Mouse (Mus musculus) stomach, postnatal 0 days (tissue): ENCODE data around the gene Lpp. TPM values are rescaled to one million over a fixed set of nuclear protein-coding genes. Genes with fewer than 3 reads are reported as not detected.
"Not testable (repeated sequence)": the region's sequence is repeated elsewhere in the genome, so short reads cannot be mapped to it uniquely, and the experiment has no call there.

Experiments
- ATAC-seq: fragments of 200-750 bp; cut with Nextera tagmentation; 2 replicates; pipeline ENCODE4 v1.8.0; 2017; ENCODE audit not compliant: low FRiP score, low TSS enrichment
- DNase-seq: peaks from one replicate; pipeline ENCODE4 v3.0.0-alpha.2; 2016; ENCODE audit warnings: low spot score
- H3K27ac ChIP-seq: fragments of 300-500 bp; sonication (generic); replicated peaks from 2 replicates; pipeline ENCODE4 v1.5.1; 2014; ENCODE audit warnings: mild to moderate bottlenecking, control low read depth
- H3K27me3 ChIP-seq: fragments of 300-500 bp; sonication (generic); 2 replicates; pipeline ENCODE4 v1.6.1; 2014; ENCODE audit warnings: low read length; ENCODE audit not compliant: control insufficient read depth, insufficient read depth
- H3K36me3 ChIP-seq: fragments of 300-500 bp; sonication (generic); 2 replicates; pipeline ENCODE4 v1.6.1; 2014; ENCODE audit warnings: low read length, mixed read lengths; ENCODE audit not compliant: control insufficient read depth, insufficient read depth
- H3K4me1 ChIP-seq: fragments of 300-500 bp; sonication (generic); replicated peaks from 2 replicates; pipeline ENCODE4 v1.6.1; 2014; ENCODE audit warnings: antibody characterized with exemption; ENCODE audit not compliant: control insufficient read depth, insufficient read depth
- H3K4me2 ChIP-seq: fragments of 300-500 bp; sonication (generic); replicated peaks from 2 replicates; pipeline ENCODE4 v1.6.1; 2014; ENCODE audit warnings: low read depth, mild to moderate bottlenecking, control low read depth, moderate library complexity
- H3K4me3 ChIP-seq: fragments of 300-500 bp; sonication (generic); 2 replicates; pipeline ENCODE4 v1.5.1; 2014; ENCODE audit warnings: low read depth, low read length, control low read depth
- H3K9ac ChIP-seq: fragments of 300-500 bp; sonication (generic); 2 replicates; pipeline ENCODE4 v1.6.1; 2014; ENCODE audit warnings: mild to moderate bottlenecking, low read length, control low read depth, mixed read lengths
- H3K9me3 ChIP-seq: fragments of 300-500 bp; sonication (generic); 2 replicates; pipeline ENCODE4 v1.6.1; 2016; ENCODE audit warnings: low read length; ENCODE audit not compliant: control insufficient read depth
- CTCF ChIP-seq: IDR thresholded peaks from 2 replicates; pipeline ENCODE4 v1.5.1; 2016; ENCODE audit warnings: antibody characterized with exemption, low read depth, mild to moderate bottlenecking, moderate library complexity
- EP300 ChIP-seq: optimal IDR thresholded peaks from 2 replicates; pipeline ENCODE3; 2016; ENCODE audit warnings: antibody characterized with exemption
- WGBS: fragments of 180-500 bp; shearing (Covaris S2); extraction: QIAGEN DNeasy Blood & Tissue Kit; methylation state at CpG from one replicate; pipeline ENCODE4 v1.1.7; 2014; 5-methylcytosine and 5-hydroxymethylcytosine counted together
- polyA plus RNA-seq: library from polyadenylated mRNA; unstranded; fragments of >200 nt; fragmentation: Nextera tagmentation; extraction: Ambion mirVana; gene quantifications from 2 replicates; pipeline ENCODE4 v1.2.1, GENCODE M21; 2015

The Lpp gene
- polyA plus RNA-seq, 1 experiment from 2014 or later, result 51.3 TPM

DNA sequence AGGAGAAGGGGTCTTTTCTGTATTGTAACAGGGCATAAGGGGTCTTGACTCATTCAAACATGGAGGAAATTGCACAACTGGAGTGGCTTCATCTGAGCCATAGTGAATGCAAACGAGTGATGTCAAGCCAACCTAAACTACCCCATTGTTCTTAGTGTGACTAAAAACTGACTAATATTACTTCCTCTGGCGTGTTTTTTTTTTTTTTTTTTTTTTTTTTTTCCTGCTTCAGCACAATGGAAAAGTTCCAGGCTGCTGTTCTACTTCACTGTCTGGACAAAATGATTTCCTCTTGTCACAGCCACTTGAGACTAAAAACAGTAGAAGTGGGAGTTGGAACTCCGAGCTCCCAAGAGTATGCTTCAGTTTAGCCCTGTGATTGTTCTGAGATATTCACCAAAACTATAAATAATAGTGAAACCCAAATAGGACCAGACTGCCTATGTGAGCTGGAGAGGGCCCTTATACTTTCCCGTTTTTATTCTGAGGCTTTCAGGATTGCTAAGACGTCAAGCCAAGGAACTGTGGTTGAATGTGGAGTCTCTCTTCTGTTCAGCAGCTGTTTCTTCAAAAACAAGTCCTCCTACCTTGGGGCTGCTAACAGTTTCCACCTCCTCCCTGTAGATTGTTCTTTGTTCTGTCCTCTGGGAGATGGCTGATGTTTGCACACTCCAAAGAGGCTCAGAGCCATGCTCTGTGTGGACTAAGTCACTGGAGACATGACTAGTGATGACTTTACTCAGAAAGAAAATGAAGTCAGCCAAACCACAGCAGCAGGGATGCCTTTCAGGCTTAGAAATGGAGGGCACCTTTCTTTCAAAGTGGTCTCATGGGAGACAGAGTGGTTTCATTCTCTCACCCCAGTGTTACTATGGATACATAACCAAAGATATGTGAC lies 617.9 kb downstream of the Lpp start:
- no peak for ATAC-seq
- no peak overlapping the region for H3K27ac ChIP-seq
- WGBS, result 40% methylated on average over 5 of the region's 5 CpGs

GRCm38 (mm10) chr16:25012938-25013337 lies 619.6 kb downstream of the Lpp start:
- no peak overlapping the region for H3K9ac ChIP-seq
- no peaks in the 10 kb centered on the region for H3K36me3 ChIP-seq
- ATAC-seq (no peak), DNase-seq (no peak)
- TF ChIP-seq EP300 (no peak), CTCF (no peak)
- no peak overlapping the region for H3K27ac ChIP-seq
- 90% methylated on average over 3 of the region's 3 CpGs for WGBS
- H3K9me3 ChIP-seq, result no peaks in the 10 kb centered on the region
- no peaks in the 10 kb centered on the region for H3K4me1 ChIP-seq
- H3K27me3 ChIP-seq, result no peaks in the 10 kb centered on the region
- no peak overlapping the region for H3K4me2 ChIP-seq
- H3K4me3 ChIP-seq, result no peak overlapping the region

More for the DNA sequence above, 617.9 kb downstream of the Lpp start:
- DNase-seq, result no peak
- TF ChIP-seq CTCF, result no peak
- no peak for TF ChIP-seq EP300
- no peaks in the 10 kb centered on the region for H3K27me3 ChIP-seq
- no peaks in the 10 kb centered on the region for H3K36me3 ChIP-seq
- H3K9ac ChIP-seq, result no peak overlapping the region
- no peaks in the 10 kb centered on the region for H3K9me3 ChIP-seq
- no peak overlapping the region for H3K4me3 ChIP-seq
- H3K4me2 ChIP-seq, result no peak overlapping the region
- H3K4me1 ChIP-seq, result no peaks in the 10 kb centered on the region

DNA sequence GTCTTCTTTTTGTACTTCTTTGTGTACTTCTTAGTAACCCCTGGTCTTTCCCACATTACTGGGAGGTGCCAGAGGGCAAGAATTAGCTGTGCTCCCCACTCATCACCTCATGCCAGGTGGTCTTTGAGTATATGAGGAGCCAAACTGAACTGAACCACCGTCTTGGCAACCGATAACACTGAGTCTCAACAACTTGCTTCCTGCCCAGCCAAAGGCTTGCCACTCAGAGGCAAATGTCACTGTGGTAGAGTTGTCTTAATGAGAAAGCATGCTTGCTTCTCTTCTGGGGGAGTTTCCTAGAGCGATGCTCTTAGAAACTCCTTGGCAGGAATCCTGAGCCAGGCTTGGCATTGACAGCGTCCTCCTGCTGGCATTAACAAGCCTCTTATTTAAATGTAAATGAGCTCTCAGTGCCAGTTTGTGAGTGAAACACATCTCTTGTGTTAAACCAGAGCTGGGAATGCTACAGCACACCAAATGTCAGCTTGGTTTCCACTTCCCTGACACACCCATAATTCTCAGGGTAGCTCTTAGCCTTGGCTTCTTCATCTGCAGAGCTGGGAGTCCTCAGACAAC lies 623.0 kb downstream of the Lpp start:
- Histone ChIP-seq H3K9me3 (no peaks in the 10 kb centered on the region), H3K9ac (no peak overlapping the region), H3K4me1 (no peaks in the 10 kb centered on the region), H3K27me3 (no peaks in the 10 kb centered on the region), H3K4me2 (no peak overlapping the region), H3K4me3 (no peak overlapping the region), H3K36me3 (no peaks in the 10 kb centered on the region), H3K27ac (no peak overlapping the region)
- ATAC-seq (no peak), DNase-seq (no peak)
- WGBS, result 56% methylated on average over 4 of the region's 4 CpGs
- TF ChIP-seq EP300 (no peak), CTCF (no peak)

GRCm38 (mm10) chr16:25017046-25017445 lies 623.7 kb downstream of the Lpp start:
- Histone ChIP-seq H3K4me1 (no peaks in the 10 kb centered on the region), H3K4me2 (no peak overlapping the region), H3K9me3 (no peaks in the 10 kb centered on the region), H3K4me3 (no peak overlapping the region), H3K36me3 (no peaks in the 10 kb centered on the region), H3K9ac (no peak overlapping the region), H3K27me3 (no peaks in the 10 kb centered on the region), H3K27ac (no peak overlapping the region)
- TF ChIP-seq CTCF (no peak), EP300 (no peak)
- ATAC-seq, result no peak
- no peak for DNase-seq

DNA sequence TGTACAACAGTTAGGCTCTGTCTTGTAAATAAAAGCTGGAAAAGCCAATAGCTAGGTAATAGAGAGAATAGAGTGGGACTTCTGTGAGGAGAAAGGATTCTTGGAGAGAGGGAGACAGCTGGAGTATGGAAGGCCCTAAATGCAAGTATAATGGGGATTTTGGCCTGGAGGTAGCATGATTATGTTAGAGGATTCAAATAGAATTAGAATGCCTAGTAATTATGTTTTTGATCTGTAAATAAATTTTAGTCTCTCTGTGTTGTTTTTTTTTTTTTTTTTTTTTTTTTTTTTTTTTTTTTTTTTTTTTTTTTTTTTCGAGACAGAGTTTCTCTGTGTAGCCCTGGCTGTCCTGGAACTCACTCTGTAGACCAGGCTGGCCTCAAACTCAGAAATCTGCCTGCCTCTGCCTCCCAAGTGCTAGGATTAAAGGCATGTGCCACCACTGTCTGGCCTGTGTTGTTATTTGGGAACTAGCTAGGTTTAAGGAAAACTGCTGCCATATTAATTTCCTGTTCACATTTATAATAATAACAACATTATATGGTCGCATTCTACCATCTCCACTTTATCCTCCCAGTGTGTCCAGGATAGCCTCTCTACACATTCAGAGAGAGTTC lies 628.5 kb downstream of the Lpp start:
- H3K9me3 ChIP-seq, ATAC-seq, H3K27ac ChIP-seq, H3K4me2 ChIP-seq, DNase-seq, H3K4me1 ChIP-seq, H3K4me3 ChIP-seq, H3K9ac ChIP-seq, H3K27me3 ChIP-seq, H3K36me3 ChIP-seq: not testable (repeated sequence)
- WGBS, result 67% methylated on average over 2 of the region's 2 CpGs

DNA sequence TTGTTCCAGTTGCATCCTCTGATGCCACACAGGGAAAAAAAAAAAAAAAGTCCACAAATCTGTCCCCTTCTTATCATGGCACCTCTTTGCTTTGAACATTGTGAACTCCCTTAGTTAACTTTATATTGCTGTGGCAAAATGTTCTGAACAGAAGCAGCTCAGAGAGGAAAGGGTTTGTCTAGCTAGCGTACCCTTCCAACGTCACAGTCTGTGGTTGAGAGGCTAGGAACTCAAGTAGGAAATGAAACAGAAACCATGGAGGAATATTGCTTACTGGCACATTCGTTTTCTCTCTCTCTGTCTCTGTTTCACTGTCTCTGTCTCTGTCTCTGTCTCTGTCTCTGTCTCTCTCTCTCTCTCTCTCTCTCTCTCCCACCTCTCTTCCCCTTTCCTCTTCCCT lies 631.3 kb downstream of the Lpp start:
- Histone ChIP-seq H3K27me3 (no peaks in the 10 kb centered on the region), H3K4me2 (no peak overlapping the region), H3K9me3 (no peaks in the 10 kb centered on the region), H3K9ac (no peak overlapping the region), H3K4me3 (no peak overlapping the region), H3K4me1 (no peaks in the 10 kb centered on the region), H3K36me3 (no peaks in the 10 kb centered on the region), H3K27ac (no peak overlapping the region)
- ATAC-seq, result no peak
- DNase-seq, result no peak
- 80% methylated on average over 3 of the region's 3 CpGs for WGBS
- TF ChIP-seq EP300 (no peak), CTCF (no peak)
